Mouse (Mus musculus): ENCODE results near the gene Slc5a3.

Slc5a3 gene

GRCm38 (mm10) chr16:92057852-92058643, at the start of gene Slc5a3, which contains the start of the genes Mrps6 and Gm49711:
Slc5a3 (plus strand) TSS chr16:92058322.
Mrps6 (plus strand) TSS chr16:92058270.
Gm49711 (plus strand) TSS chr16:92058316.
- peak; percentile 90 to 93 for DNase-seq

DNA sequence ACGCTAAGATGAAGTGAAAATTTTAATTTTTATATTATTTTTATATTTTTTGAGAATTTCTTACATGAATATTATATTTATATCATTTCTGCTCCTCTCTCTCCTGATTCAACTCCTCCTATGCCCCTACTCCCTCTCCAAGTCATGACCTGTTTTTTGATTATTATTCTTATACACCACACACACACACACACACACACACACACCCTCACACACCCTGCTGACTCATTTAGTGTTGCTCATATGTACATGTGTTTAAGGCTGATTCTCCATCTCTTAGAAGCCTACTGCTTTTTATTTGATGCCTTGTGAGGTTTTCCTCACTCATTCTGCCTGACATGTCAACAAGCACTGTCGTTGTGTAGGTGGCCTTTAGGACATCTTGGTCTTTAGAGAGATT, 48.5 kb upstream of the Slc5a3 start:
- no peak for DNase-seq

DNA sequence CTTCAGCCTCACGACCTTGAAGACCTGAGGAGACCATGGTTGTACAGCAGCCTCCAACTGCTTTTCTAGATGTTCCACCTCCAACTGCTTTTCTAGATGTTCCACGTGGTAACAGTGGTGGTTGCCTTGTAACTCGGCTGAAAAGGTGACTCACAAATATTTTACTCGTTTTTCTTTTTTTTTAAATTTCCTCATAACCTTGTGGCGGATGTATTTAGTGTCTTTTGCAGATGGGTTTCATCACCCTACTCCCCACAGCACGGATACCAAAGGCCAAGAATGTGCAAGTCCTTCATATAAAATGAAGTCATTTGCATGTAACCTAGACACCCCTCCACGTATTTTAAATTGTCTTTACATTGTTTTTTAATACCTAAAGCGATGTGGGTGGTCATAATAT, 41.3 kb upstream of the Slc5a3 start:
- DNase-seq, result no peak

GRCm38 (mm10) chr16:92019141-92020118, 38.7 kb upstream of the Slc5a3 start:
- peak; percentile 26 to 47 for DNase-seq

DNA sequence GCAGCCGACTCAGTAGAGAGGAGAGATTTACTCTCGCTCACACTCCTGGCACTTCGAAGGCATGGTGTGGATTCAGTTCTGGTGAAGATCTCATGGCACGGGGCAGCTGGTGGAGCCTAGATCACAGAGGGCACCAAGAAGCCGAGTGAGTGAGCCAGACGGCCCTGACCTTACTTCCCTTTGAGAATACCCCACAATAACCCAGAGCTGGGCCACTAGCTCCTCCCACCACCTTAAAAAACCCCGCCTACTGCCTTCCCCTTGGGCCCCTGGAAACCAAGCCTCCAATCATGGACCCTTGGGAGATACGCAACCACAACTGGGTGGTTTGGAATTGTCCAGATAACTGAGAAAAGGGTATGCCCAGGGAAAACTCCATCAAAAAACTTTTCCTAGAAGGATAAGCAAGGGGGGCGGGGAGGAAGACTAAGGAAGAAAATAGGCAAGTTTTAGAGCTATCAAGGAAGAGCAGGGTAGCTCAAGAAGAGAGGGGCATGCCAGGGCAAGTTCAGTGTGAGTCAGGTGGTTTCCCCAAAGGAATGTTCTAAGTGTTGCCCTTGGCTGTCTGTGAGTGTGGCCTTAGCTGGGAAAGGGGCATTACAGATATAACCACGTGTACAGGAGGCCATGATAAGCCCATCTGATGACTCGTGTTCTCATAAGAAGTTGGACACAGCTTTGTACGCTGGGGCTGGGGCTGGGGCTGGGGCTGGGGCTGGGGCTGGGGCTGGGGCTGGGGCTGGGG, 36.3 kb upstream of the Slc5a3 start:
- no peak for DNase-seq

- DNase-seq, result no peak
Measured at GRCm38 (mm10) chr16:92022494-92023283, 35.4 kb upstream of the Slc5a3 start.

DNA sequence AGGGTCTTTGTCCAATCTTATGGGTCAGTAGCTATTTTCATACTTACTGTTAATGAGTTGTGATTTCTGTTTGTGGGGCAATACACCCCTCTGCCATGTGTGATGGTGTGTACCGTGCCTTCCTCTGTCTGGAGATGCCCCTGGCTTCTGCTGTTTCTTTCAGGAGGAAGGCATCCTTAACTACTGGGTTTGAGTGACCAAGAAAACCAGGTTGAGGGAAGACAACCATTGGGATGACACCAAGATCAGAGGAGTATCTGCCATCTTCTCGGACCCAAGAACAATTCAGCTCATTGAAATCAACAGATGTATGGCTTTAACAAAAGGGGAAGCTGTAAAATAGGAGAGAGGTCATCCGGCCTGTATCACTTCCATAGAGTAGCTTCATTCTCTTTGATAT, 24.8 kb upstream of the Slc5a3 start:
- no peak for DNase-seq

GRCm38 (mm10) chr16:92034676-92035075, 23.4 kb upstream of the Slc5a3 start:
- DNase-seq, result no peak

DNA sequence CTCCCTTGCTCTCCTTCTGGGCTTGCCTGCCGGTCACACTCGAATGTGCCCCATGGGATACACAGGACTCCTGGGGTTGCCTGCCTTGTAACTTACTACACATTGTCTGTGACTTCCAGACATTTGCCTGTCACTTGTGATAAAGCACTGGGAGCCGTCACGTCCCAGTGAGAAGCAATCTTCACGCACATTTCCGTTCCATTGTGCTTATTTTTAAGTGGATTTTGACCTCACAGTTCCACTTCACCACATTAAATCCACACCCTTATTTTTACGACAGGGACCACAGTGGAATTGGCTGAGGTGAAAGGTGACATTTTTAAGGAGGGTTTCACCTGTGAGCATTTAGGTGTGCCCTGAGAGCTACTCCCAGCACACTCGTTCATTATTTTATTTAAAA, 21.4 kb upstream of the Slc5a3 start:
- DNase-seq, result no peak

- DNase-seq, result no peak
Measured at GRCm38 (mm10) chr16:92037891-92038607, 20.1 kb upstream of the Slc5a3 start.

DNA sequence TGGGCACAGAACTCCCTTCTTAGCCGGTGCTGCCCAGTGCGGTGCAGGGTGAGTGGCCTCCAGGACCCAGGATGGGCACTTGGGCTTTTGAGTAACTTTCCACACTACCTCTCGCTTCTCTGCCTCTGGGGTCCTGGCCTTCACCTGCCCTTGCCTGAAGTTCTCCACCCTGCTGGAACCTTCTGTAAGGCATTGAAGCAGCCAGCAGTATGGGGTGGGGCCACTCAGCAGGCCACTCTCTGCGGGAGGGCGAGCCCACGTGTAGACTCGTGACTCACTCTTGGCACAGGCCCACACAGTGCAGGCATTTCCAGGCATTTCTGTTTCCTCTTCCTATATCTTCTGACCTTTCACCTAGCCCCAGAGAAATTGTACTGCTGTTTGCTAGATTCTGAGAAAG, 18.7 kb upstream of the Slc5a3 start:
- no peak for DNase-seq

DNA sequence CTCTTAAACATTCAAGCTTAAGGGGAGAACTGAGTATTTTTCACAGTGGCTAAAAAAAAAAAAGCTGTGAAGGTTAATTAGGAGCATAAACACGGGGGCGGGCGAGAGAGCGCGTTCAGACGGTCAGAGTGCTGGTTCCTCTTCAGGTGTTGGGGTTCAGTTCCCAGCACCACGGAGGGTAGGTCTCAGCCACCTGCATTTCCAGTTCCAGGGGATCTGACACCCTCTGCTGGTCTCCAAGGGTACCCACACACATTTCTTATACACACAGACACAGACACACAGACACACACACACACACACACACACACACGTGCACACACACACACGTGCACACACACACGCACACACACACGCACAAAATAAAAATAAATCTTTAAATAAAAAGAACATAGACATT, 18.2 kb upstream of the Slc5a3 start:
- DNase-seq, result no peak

DNA sequence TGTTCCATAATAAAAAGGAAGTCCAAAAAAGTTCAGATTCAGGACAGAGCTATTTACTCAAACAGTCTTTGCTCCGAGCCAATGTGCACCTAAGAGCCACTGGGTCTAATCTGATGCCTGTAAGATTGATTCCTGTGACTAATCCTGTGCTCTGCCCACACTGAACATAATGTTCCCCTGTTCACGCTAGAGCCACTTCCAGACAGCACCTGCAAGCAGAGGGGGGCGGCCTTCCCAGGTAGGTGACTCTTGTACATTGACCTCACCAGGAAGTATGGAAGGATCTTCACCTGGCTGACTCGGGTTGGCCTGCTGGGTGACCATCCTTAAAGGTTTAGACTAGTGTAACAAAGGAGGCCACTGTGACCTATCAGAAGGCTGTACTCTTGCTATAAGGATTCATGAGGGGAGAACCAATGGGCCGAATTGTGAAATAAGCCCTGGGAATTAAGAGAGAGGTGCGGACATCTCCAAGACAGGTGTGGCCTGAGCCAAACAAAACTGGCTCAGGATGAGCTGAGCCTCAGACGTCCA, 6.3 kb upstream of the Slc5a3 start:
- no peak for DNase-seq

- DNase-seq, result no peak
Measured at GRCm38 (mm10) chr16:92052569-92052968, 5.6 kb upstream of the Slc5a3 start.

GRCm38 (mm10) chr16:92056711-92057110, 1.4 kb upstream of the Slc5a3 start:
- no peak for DNase-seq

- no peak for DNase-seq
Measured at GRCm38 (mm10) chr16:92057456-92057851, 668 bp upstream of the Slc5a3 start.

DNA sequence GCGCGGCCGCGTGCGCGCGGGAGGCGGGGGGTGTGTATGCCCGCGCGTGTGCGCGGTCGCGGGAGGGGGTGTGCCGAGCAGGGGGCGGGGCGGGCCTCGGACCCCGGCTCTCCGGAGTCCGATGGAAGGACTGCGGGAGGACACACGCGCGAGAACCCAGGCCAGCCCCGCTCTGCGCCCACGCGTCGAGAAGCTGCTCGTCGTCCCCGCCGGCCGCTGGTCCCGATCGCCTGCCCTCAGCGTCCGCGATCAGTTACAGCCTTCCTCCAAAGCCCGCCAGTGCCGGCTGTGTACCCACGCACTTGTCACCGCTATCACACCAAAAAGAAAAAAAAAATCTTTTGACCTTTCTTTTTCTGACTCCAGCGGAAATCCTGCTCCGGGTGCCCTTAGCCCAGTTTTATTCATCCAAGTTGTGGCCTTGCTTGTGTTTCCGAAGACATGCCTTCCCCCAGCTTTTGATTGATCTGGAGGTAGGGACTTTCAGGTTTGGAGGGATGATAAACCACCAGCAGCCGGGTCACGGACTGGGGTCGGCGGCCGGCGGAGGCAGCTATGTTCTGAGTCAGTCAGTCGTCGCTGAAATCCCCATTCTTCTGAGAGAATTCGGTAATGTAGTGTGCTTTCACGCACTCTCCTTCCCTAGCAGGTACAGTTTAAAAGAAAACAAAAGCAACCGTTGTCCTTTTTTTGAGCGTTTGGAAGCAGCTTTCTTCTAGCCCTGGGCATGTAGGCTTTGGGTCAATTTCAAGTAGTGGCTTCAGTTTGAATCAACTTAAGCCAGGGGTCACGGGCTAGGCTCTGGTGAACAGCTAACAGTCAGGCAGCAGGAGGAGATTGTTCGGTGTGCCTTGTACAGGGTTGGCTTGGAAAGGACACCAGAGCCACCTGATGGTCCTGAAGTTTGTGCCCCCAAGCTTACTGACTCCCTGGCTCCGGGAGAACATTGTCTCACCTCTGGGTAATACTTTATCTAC, 810 bp downstream of the Slc5a3 start:
- DNase-seq, result peak in 1 of 2 experiments; percentile 15

DNA sequence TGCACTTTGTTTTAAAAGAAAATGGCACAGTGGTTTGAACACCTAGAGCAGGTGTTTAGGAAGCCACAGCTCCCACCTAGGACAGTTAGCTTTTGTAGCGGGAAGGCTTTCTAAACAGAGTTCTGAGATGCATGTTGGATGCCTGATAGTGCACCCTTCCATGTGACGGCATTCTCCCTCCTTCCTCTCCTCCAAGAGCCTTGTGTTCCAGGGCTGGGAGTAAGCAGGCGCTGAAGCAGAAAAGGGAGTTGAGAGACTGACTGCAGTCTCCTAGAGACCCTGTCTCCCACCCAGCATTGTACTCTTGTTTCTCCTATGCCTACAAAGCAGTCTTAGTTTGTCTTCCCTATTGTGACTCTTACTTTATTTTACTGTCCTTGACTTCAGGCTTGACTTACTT, 2.1 kb downstream of the Slc5a3 start:
- no peak for DNase-seq

- no peak for DNase-seq
Measured at GRCm38 (mm10) chr16:92061586-92061985, 3.5 kb downstream of the Slc5a3 start.

GRCm38 (mm10) chr16:92062832-92063231, 4.7 kb downstream of the Slc5a3 start:
- DNase-seq, result no peak
